Mouse (Mus musculus) liver, embryonic 14.5 days (tissue): ENCODE measurements at regions not wholly inside any gene's neighbourhood (a gene's known extent, or its start where the extent isn't known, plus 50 kb on each side); places are given as distances from the start of the nearest gene placed in this dataset.
"Not testable (repeated sequence)": the region's sequence is repeated elsewhere in the genome, so short reads cannot be mapped to it uniquely, and the experiment has no call there.

Experiments used
- CTCF ChIP-seq: IDR thresholded peaks from 2 replicates; pipeline ENCODE4 v1.5.1; 2016; ENCODE audit warnings: antibody characterized with exemption, low read depth, control low read depth
- EP300 ChIP-seq: IDR thresholded peaks from 2 replicates; pipeline ENCODE4 v1.6.1; 2016; ENCODE audit warnings: antibody characterized with exemption, low read depth

- TF ChIP-seq CTCF, EP300: not testable (repeated sequence)
These were observed 130.8 kb upstream of the Gm10306 start for GRCm38 (mm10) chr4:94425525-94425924.
